18 mouse cellular contexts compared by ENCODE assay signal in genomic region chr5:34279214-34279613, GRCm38 (mm10). TPM values are rescaled to one million over a fixed set of nuclear protein-coding genes. Genes with fewer than 3 reads are reported as not detected.
"Had no signal": no experiment of that assay in that cellular context is flagged by ENCODE, and none has a peak within 500 bp of the region (broad histone marks: within the 10 kb centered on the region; RNA-seq: fewer than 3 reads in every experiment).

No protein-coding gene starts in this region.

- H3K4me1 ChIP-seq: neural tube, embryonic 15.5 days; stomach, embryonic 15.5 days had no signal

- H3K27me3 ChIP-seq: neural tube, embryonic 13.5 days; neural tube, embryonic 15.5 days; stomach, embryonic 15.5 days had no signal

- H3K27ac ChIP-seq: midbrain, embryonic 10.5 days; midbrain, embryonic 12.5 days; neural tube, embryonic 13.5 days; neural tube, embryonic 15.5 days; stomach, embryonic 15.5 days; stomach, postnatal 0 days had no signal

- DNase-seq: lung, adult 18-20 months; lung, embryonic 14.5 days; lung, postnatal 10 days; lung, postnatal 4 days; midbrain, embryonic 14.5 days; right cerebral cortex, postnatal 14 days; thymus, adult 2 months; thymus, postnatal 25 days; thymus, postnatal 4 days had no signal

- H3K4me3 ChIP-seq: midbrain, embryonic 10.5 days; midbrain, embryonic 12.5 days; myocyte; neural tube, embryonic 13.5 days; neural tube, embryonic 15.5 days; stomach, embryonic 15.5 days had no signal

- H3K36me3 ChIP-seq: midbrain, embryonic 10.5 days; midbrain, embryonic 12.5 days; neural tube, embryonic 13.5 days; neural tube, embryonic 15.5 days; stomach, embryonic 15.5 days had no signal

RNA-seq across cellular contexts. Expression of gene Cfap99, which starts 9.2 kb away (rescaled TPM):
- polyA plus RNA-seq: liver, embryonic 16.5 days; lung, embryonic 14.5 days; midbrain, embryonic 10.5 days; midbrain, embryonic 12.5 days; midbrain, embryonic 14.5 days; neural tube, embryonic 11.5 days; neural tube, embryonic 13.5 days; neural tube, embryonic 15.5 days; stomach, embryonic 15.5 days; thymus, adult 2 months had no signal
